Mouse (Mus musculus) spleen, embryonic (tissue): ENCODE data around the gene 2310034G01Rik.

Experiments
- CTCF ChIA-PET: fragments of 350-600 bp; sonication (Branson Sonifier 250); formaldehyde crosslinking; loops from one replicate; lab custom pipeline; 2022; lab: Charles Lee

2310034G01Rik gene

GRCm38 (mm10) chr19:46350168-46350932 is at the start of gene 2310034G01Rik:
TSS of gene 2310034G01Rik (minus strand) at chr19:46350302.
- CTCF ChIA-PET: no interaction called here

- CTCF ChIA-PET: interaction anchor here (0.5 kb wide), 1 partner anchor 924 kb away, joined by 4 read pairs; no protein-coding TSS in a partner anchor
Observed at GRCm38 (mm10) chr19:46399886-46400285, 49.8 kb upstream of the 2310034G01Rik start.

- CTCF ChIA-PET: no interaction called here
Observed at GRCm38 (mm10) chr19:46399372-46399771, 49.3 kb upstream of the 2310034G01Rik start.

- CTCF ChIA-PET: interaction anchor here (0.6 kb wide), 1 partner anchor 140 kb away, joined by 4 read pairs; no protein-coding TSS in a partner anchor
Observed at GRCm38 (mm10) chr19:46398401-46398800, 48.3 kb upstream of the 2310034G01Rik start.

- CTCF ChIA-PET: interaction anchor here (0.6 to 0.9 kb wide), 2 partner anchors 192 to 228 kb away, joined by 3 read pairs; no protein-coding TSS in a partner anchor
Observed at GRCm38 (mm10) chr19:46397436-46398001, 47.4 kb upstream of the 2310034G01Rik start.

- CTCF ChIA-PET: interaction anchor here (0.6 to 1.0 kb wide), 3 partner anchors 192 to 457 kb away, joined by 3 read pairs; no protein-coding TSS in a partner anchor
Observed at GRCm38 (mm10) chr19:46396686-46397435, 46.8 kb upstream of the 2310034G01Rik start, which contains the start of gene Sufu. TSS of gene Sufu (plus strand) at chr19:46396896.

GRCm38 (mm10) chr19:46396109-46396508 is 46.0 kb upstream of the 2310034G01Rik start:
- CTCF ChIA-PET: interaction anchor here (1.0 kb wide), 1 partner anchor 456 kb away, joined by 3 read pairs; no protein-coding TSS in a partner anchor

- CTCF ChIA-PET: interaction anchor here (0.5 kb wide), 1 partner anchor 230 kb away, joined by 3 read pairs; no protein-coding TSS in a partner anchor
Observed at GRCm38 (mm10) chr19:46395109-46396009, 45.3 kb upstream of the 2310034G01Rik start, which contains the start of gene Actr1a. TSS of gene Actr1a (minus strand) at chr19:46395748.

- CTCF ChIA-PET: interaction anchor here (0.5 kb wide), 1 partner anchor 229 kb away, joined by 3 read pairs; no protein-coding TSS in a partner anchor
Observed at GRCm38 (mm10) chr19:46394712-46395108, 44.6 kb upstream of the 2310034G01Rik start.

- CTCF ChIA-PET: interaction anchor here (0.6 kb wide), 1 partner anchor 342 kb away, joined by 14 read pairs; no protein-coding TSS in a partner anchor
Observed at GRCm38 (mm10) chr19:46392018-46392417, 41.9 kb upstream of the 2310034G01Rik start.

GRCm38 (mm10) chr19:46389872-46390271 is 39.8 kb upstream of the 2310034G01Rik start:
- CTCF ChIA-PET: interaction anchor here (0.8 kb wide), 1 partner anchor 258 kb away, joined by 4 read pairs; the partner anchor contains the start of gene Elovl3

- CTCF ChIA-PET: no interaction called here
Observed at GRCm38 (mm10) chr19:46382275-46382674, 32.2 kb upstream of the 2310034G01Rik start.

GRCm38 (mm10) chr19:46375891-46376290 is 25.8 kb upstream of the 2310034G01Rik start:
- CTCF ChIA-PET: no interaction called here

GRCm38 (mm10) chr19:46375489-46375888 is 25.4 kb upstream of the 2310034G01Rik start:
- CTCF ChIA-PET: interaction anchor here (0.6 kb wide), 1 partner anchor 292 kb away, joined by 3 read pairs; no protein-coding TSS in a partner anchor

- CTCF ChIA-PET: no interaction called here
Observed at GRCm38 (mm10) chr19:46374477-46375088, 24.5 kb upstream of the 2310034G01Rik start.

GRCm38 (mm10) chr19:46369204-46369603 is 19.1 kb upstream of the 2310034G01Rik start:
- CTCF ChIA-PET: interaction anchor here (0.5 to 0.6 kb wide), 2 partner anchors 22 to 233 kb away, joined by 3 to 7 read pairs; no protein-coding TSS in a partner anchor

GRCm38 (mm10) chr19:46367798-46368590 is 17.9 kb upstream of the 2310034G01Rik start:
- CTCF ChIA-PET: interaction anchor here (0.7 kb wide), 1 partner anchor 42 kb away, joined by 3 read pairs; no protein-coding TSS in a partner anchor

- CTCF ChIA-PET: no interaction called here
Observed at GRCm38 (mm10) chr19:46363294-46364009, 13.3 kb upstream of the 2310034G01Rik start.
